Mouse (Mus musculus): Measurements from ENCODE around the gene Fancc. TPM values are rescaled to one million over a fixed set of nuclear protein-coding genes. Genes with fewer than 3 reads are reported as not detected.
"Not testable (repeated sequence)": the region's sequence is repeated elsewhere in the genome, so short reads cannot be mapped to it uniquely, and the experiment has no call there.

Gene Fancc
- total and polyA plus RNA-seq, 2 experiments from 2014 or later = 9.2 to 12.1 TPM

DNA sequence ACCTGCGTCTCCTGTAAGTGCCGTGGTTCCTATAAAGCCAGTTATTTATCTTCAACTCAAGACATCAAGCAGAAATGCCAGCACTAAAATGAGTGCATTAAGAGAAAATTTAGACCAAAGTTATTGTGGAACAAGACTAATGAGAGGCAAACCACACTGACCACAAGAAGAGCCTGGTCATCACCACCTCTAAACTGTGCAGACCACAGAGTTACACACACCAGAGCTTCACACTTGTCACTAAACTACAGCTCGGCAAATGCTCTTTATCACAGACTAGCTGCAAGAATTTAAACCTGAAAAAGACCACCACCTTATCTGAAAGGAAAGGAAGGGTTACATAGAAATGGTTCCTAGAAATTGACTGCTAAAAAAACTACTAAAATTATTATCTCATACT, 135.3 kb downstream of the Fancc start:
- no peak for DNase-seq (ENCODE audit: low spot score)
- 90% methylated on average over 3 of the region's 3 CpGs for WGBS

GRCm38 (mm10) chr13:63360111-63360885, 136.8 kb downstream of the Fancc start:
- no peak overlapping the region for H3K9ac ChIP-seq (replicated peaks; ENCODE audit: low read length, poor library complexity, severe bottlenecking)
- H3K9me3 ChIP-seq (ENCODE audit: low read length) = no peaks in the 10 kb centered on the region
- no peak overlapping the region for H3K27ac ChIP-seq (ENCODE audit: low read depth, low read length)
- no peaks in the 10 kb centered on the region for H3K36me3 ChIP-seq (ENCODE audit: insufficient read depth, low read length)
- no peak for TF ChIP-seq CTCF (IDR thresholded peaks at IDR 0.05)
- 92% methylated on average over 4 of the region's 4 CpGs for WGBS
- DNase-seq (ENCODE audit: low spot score) = no peak
- ATAC-seq (ENCODE audit: low FRiP score) = no peak
- no peak overlapping the region for H3K4me2 ChIP-seq (ENCODE audit: low read depth, low read length, poor library complexity, severe bottlenecking)
- no peak overlapping the region for H3K4me3 ChIP-seq (ENCODE audit: low read depth, low read length)
- no peaks in the 10 kb centered on the region for H3K27me3 ChIP-seq (ENCODE audit: insufficient read depth, low read length)
- H3K4me1 ChIP-seq (ENCODE audit: insufficient read depth, low read length) = no peaks in the 10 kb centered on the region

More for the DNA sequence above, 135.3 kb downstream of the Fancc start:
- H3K27me3 ChIP-seq (ENCODE audit: insufficient read depth, low read length) = no peaks in the 10 kb centered on the region
- no peak for TF ChIP-seq CTCF (IDR thresholded peaks at IDR 0.05)
- no peak overlapping the region for H3K4me2 ChIP-seq (ENCODE audit: low read depth, low read length, poor library complexity, severe bottlenecking)
- H3K27ac ChIP-seq (ENCODE audit: low read depth, low read length) = no peak overlapping the region
- H3K9me3 ChIP-seq (ENCODE audit: low read length) = no peaks in the 10 kb centered on the region
- no peak overlapping the region for H3K4me3 ChIP-seq (ENCODE audit: low read depth, low read length)
- no peak for ATAC-seq (ENCODE audit: low FRiP score)
- no peaks in the 10 kb centered on the region for H3K4me1 ChIP-seq (ENCODE audit: insufficient read depth, low read length)
- no peak overlapping the region for H3K9ac ChIP-seq (replicated peaks; ENCODE audit: low read length, poor library complexity, severe bottlenecking)
- no peaks in the 10 kb centered on the region for H3K36me3 ChIP-seq (ENCODE audit: insufficient read depth, low read length)

DNA sequence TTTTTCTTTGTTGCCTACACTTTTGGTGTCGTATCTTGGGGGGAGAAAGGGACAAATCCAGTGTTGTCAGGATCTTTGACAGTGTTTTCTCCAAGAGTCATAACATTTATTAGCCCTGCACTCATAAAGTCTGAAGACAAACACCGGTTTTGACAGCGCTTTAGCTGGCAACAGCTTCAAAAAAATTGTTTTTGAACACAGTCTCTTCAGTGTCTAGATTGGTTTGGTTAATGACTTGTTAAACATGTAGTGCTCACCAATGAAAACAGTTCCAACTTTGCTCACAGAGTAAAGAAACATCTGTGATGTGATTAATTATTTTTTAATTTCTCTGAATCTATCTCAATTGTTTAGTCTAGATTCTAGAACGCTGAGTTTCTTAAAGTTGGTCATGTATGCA, 137.7 kb downstream of the Fancc start:
- TF ChIP-seq CTCF (IDR thresholded peaks at IDR 0.05) = no peak
- 94% methylated on average over 4 of the region's 4 CpGs for WGBS
- no peak for ATAC-seq (ENCODE audit: low FRiP score)

DNA sequence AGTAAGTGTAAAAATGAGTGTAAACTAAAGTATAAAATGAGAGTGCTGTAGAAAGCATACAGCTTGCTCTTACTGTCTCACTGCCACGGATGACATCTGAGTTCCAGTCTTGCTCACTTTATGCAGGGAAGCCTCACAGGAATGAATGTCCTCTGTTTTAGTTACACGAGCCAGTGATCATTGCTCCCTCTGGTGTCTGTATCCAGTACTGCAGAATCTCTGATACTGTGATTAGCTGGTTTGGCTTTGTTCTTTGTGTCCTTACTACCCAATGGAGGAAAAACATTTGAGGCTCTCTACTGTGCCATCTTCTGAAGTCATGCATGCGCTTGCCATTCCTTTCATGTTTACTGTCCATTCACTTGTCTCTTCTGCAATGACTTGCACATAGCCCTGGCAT, 140.5 kb downstream of the Fancc start:
- WGBS = 34% methylated on average over 3 of the region's 3 CpGs
- H3K27ac ChIP-seq (ENCODE audit: low read depth, low read length) = no peak overlapping the region
- ATAC-seq (ENCODE audit: low FRiP score) (0 out of 2 replicates have a peak, but pooled peaks have one; percentile 41), DNase-seq (ENCODE audit: low spot score) (peak; percentile 72)
- H3K4me2 ChIP-seq (ENCODE audit: low read depth, low read length, poor library complexity, severe bottlenecking) = no peak overlapping the region
- no peaks in the 10 kb centered on the region for H3K27me3 ChIP-seq (ENCODE audit: insufficient read depth, low read length)
- no peak overlapping the region for H3K9ac ChIP-seq (replicated peaks; ENCODE audit: low read length, poor library complexity, severe bottlenecking)
- H3K9me3 ChIP-seq (ENCODE audit: low read length) = no peaks in the 10 kb centered on the region
- no peaks in the 10 kb centered on the region for H3K36me3 ChIP-seq (ENCODE audit: insufficient read depth, low read length)
- peak; percentile 86 for TF ChIP-seq CTCF (IDR thresholded peaks at IDR 0.05)
- no peaks in the 10 kb centered on the region for H3K4me1 ChIP-seq (ENCODE audit: insufficient read depth, low read length)
- H3K4me3 ChIP-seq (ENCODE audit: low read depth, low read length) = no peak overlapping the region

More for the DNA sequence above, 137.7 kb downstream of the Fancc start:
- Histone ChIP-seq H3K36me3 (ENCODE audit: insufficient read depth, low read length) (no peaks in the 10 kb centered on the region), H3K4me2 (ENCODE audit: low read depth, low read length, poor library complexity, severe bottlenecking) (no peak overlapping the region), H3K27me3 (ENCODE audit: insufficient read depth, low read length) (no peaks in the 10 kb centered on the region), H3K4me1 (ENCODE audit: insufficient read depth, low read length) (no peaks in the 10 kb centered on the region), H3K9ac (replicated peaks; ENCODE audit: low read length, poor library complexity, severe bottlenecking) (no peak overlapping the region), H3K4me3 (ENCODE audit: low read depth, low read length) (no peak overlapping the region), H3K9me3 (ENCODE audit: low read length) (no peaks in the 10 kb centered on the region), H3K27ac (ENCODE audit: low read depth, low read length) (no peak overlapping the region)
- no peak for DNase-seq (ENCODE audit: low spot score)

DNA sequence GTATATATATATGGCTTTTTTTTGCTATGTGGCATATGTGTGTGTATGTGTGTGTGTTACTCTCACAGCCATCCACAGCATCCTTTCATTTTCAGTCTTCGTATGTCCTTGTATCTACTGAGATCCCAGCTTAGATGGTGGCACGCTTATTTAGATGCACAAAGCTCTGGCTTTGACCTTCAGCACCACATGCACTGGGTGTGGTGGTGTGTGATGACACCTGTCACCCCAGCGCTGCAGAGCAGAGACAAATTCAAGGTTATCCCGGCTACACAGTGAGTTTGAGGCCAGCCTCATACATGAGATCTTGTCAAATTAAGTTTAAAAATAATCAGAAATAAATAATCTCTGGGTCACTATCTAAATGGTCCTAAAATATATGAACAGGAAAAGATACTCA, 141.0 kb downstream of the Fancc start:
- TF ChIP-seq CTCF (IDR thresholded peaks at IDR 0.05) = no peak
- no peaks in the 10 kb centered on the region for H3K36me3 ChIP-seq (ENCODE audit: insufficient read depth, low read length)
- no peaks in the 10 kb centered on the region for H3K9me3 ChIP-seq (ENCODE audit: low read length)
- H3K4me3 ChIP-seq (ENCODE audit: low read depth, low read length) = no peak overlapping the region
- ATAC-seq (ENCODE audit: low FRiP score) (no peak), DNase-seq (ENCODE audit: low spot score) (no peak)
- no peak overlapping the region for H3K4me2 ChIP-seq (ENCODE audit: low read depth, low read length, poor library complexity, severe bottlenecking)
- WGBS = 98% methylated on average over 4 of the region's 4 CpGs
- H3K27me3 ChIP-seq (ENCODE audit: insufficient read depth, low read length) = no peaks in the 10 kb centered on the region
- H3K9ac ChIP-seq (replicated peaks; ENCODE audit: low read length, poor library complexity, severe bottlenecking) = no peak overlapping the region
- no peaks in the 10 kb centered on the region for H3K4me1 ChIP-seq (ENCODE audit: insufficient read depth, low read length)
- H3K27ac ChIP-seq (ENCODE audit: low read depth, low read length) = no peak overlapping the region

GRCm38 (mm10) chr13:63353312-63353711, 143.8 kb downstream of the Fancc start:
- not testable (repeated sequence) for H3K27ac ChIP-seq (ENCODE audit: low read depth, low read length); ATAC-seq (ENCODE audit: low FRiP score); H3K4me1 ChIP-seq (ENCODE audit: insufficient read depth, low read length); H3K9ac ChIP-seq (replicated peaks; ENCODE audit: low read length, poor library complexity, severe bottlenecking); H3K4me2 ChIP-seq (ENCODE audit: low read depth, low read length, poor library complexity, severe bottlenecking); H3K4me3 ChIP-seq (ENCODE audit: low read depth, low read length); H3K36me3 ChIP-seq (ENCODE audit: insufficient read depth, low read length); H3K27me3 ChIP-seq (ENCODE audit: insufficient read depth, low read length); DNase-seq (ENCODE audit: low spot score); H3K9me3 ChIP-seq (ENCODE audit: low read length)
- 91% methylated on average over 4 of the region's 4 CpGs for WGBS

All from midbrain, postnatal 0 days (tissue).